Mouse (Mus musculus) ovary, postnatal 36 days (tissue): Measurements from ENCODE around the gene Hoxd13.
A peak's percentile ranks its signal among the peaks of the same experiment; 100 is the strongest.

Source experiments
- DNase-seq: peaks from one replicate; pipeline ENCODE4 v3.0.0; 2022; ENCODE audit warnings: low spot score, mixed read lengths

Gene Hoxd13

GRCm38 (mm10) chr2:74708676-74709075 is 40.6 kb downstream of the Hoxd13 start:
- DNase-seq: no peak

GRCm38 (mm10) chr2:74709465-74710419 is 41.6 kb downstream of the Hoxd13 start:
- no peak for DNase-seq

DNA sequence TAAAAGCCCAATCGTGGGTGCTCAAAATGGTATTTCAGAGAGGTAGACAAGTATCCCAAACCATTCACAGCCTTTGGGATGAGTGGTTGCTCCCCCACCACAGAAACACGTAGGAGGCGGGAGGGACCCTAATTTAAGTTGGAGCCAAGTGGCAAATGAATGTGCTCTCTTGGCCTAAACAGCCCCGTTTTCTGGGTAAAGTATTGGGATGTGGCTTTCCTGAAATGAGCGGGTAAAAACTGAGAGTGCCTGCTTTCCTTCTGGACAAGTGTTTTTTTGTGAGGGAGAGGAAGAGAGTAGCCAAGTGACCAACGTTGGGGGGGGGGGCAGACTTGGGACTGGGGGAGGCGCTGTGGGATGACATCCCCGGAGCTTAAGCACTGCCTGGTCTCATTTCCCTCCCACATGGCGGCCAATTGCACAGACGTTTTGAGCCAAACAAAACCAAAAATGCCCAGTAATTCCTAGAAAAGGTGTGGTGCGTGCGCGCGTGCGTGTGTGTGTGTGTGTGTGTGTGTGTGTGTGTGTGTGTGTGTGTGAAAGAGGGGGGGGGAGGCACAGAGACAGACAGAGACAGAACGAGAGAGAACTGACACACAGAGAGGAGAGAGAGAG is 42.9 kb downstream of the Hoxd13 start:
- no peak for DNase-seq

GRCm38 (mm10) chr2:74711721-74712621 is 43.9 kb downstream of the Hoxd13 start, which contains the start of the genes Hoxd3 and Hoxd4:
Gene Hoxd3 (plus strand): TSS chr2:74711927.
Gene Hoxd4 (plus strand): TSS chr2:74711929.
- peak; percentile 65 for DNase-seq

GRCm38 (mm10) chr2:74713239-74714150 is 45.4 kb downstream of the Hoxd13 start:
- DNase-seq: no peak

DNA sequence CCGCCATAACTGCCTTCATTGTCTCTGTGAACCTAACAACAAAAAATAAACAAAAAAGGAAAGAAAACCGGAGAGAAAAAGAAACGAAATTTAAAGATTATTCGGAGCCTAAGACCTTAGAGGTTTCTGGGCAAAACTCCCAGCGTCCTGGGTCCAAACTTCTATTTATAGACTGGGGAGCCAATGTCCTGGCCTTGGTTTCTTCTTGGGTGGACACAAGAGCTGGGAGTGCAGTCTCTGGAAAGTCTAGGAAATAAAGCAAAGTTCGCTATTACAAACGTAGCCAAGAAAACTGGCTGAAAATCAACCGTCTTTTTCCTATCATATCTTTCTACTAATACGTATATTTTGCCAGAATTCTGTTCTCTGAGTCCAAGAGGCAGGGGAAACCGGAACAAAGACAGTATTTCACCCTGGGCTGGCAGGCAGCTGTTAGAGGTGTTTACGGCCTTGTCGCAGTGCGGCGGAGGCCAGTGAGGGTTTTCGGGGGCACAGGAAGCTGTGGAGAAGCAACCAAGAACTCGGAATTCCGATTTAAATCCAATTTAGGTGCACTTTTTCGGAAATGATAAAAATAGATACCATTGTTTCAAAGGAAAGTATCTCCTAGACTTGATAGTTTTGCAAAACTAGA is 46.2 kb downstream of the Hoxd13 start:
- no peak for DNase-seq

- DNase-seq: no peak
Measured at GRCm38 (mm10) chr2:74714881-74715280, 46.8 kb downstream of the Hoxd13 start.

GRCm38 (mm10) chr2:74715504-74716241 is 47.6 kb downstream of the Hoxd13 start:
- peak; percentile 91 for DNase-seq

- no peak for DNase-seq
Measured at GRCm38 (mm10) chr2:74720384-74720783, 52.3 kb downstream of the Hoxd13 start.

GRCm38 (mm10) chr2:74720955-74721491 is 52.9 kb downstream of the Hoxd13 start:
- no peak for DNase-seq
